Mouse (Mus musculus): Measurements from ENCODE around the gene Nop2.

DNA sequence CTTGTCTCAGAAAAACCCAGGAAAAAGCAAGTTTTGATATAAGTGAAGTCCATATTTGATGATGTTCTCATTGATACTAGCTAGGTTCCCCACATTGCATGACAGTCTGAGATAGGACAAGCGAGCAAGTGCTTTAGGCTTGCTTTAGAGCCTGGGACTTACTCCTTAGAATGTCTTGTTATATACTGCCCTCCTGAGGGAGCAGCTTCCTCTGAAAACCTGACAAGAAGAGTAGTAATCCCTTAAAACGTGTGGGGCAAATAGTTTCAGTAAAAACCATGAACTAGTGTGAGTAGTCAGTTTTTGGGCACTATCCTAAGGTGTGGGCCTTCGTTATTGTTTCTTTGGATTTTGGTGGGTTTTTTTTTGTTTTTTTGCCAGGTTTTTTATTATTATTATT is 11.4 kb downstream of the Nop2 start:
- TF ChIP-seq GATA1 (IDR thresholded peaks at IDR 0.05; ENCODE audit: borderline replicate concordance, low read length) (no peak), FLI1 (IDR thresholded peaks at IDR 0.05; ENCODE audit: low read length) (no peak)
